Mouse (Mus musculus) G1E-ER4 (cell line): ENCODE measurements around the gene Tiam2. TPM values are rescaled to one million over a fixed set of nuclear protein-coding genes. Genes with fewer than 3 reads are reported as not detected.

Experiments used
- GATA1 ChIP-seq: IDR thresholded peaks from one replicate; pipeline ENCODE4 v1.8.0; 2012; ENCODE audit warnings: low read length, inconsistent platforms
- polyA plus RNA-seq: library from polyadenylated mRNA; stranded (reverse); fragments of >175 nt; gene quantifications from 2 replicates; pipeline ENCODE4 v1.2.3, GENCODE M21; 2012

The Tiam2 gene
- polyA plus RNA-seq = not detected in 2 replicates

GRCm38 (mm10) chr17:3326148-3326902 is at the start of gene Tiam2:
Gene Tiam2 (plus strand): TSS chr17:3326573.
- TF ChIP-seq GATA1 = no peak

GRCm38 (mm10) chr17:3280321-3280720 is 46.1 kb upstream of the Tiam2 start:
- no peak for TF ChIP-seq GATA1

- no peak for TF ChIP-seq GATA1
Measured at GRCm38 (mm10) chr17:3281939-3282338, 44.4 kb upstream of the Tiam2 start.

- TF ChIP-seq GATA1 = no peak
Measured at GRCm38 (mm10) chr17:3285030-3285671, 41.2 kb upstream of the Tiam2 start.

- TF ChIP-seq GATA1 = no peak
Measured at GRCm38 (mm10) chr17:3286123-3286825, 40.1 kb upstream of the Tiam2 start.

GRCm38 (mm10) chr17:3288341-3288740 is 38.0 kb upstream of the Tiam2 start:
- no peak for TF ChIP-seq GATA1

GRCm38 (mm10) chr17:3295097-3295496 is 31.3 kb upstream of the Tiam2 start:
- no peak for TF ChIP-seq GATA1

GRCm38 (mm10) chr17:3299487-3299886 is 26.9 kb upstream of the Tiam2 start:
- TF ChIP-seq GATA1 = no peak

- no peak for TF ChIP-seq GATA1
Measured at GRCm38 (mm10) chr17:3305926-3306325, 20.4 kb upstream of the Tiam2 start.

GRCm38 (mm10) chr17:3313711-3314624 is 12.4 kb upstream of the Tiam2 start:
- TF ChIP-seq GATA1 = no peak

- TF ChIP-seq GATA1 = no peak
Measured at GRCm38 (mm10) chr17:3314625-3315020, 11.8 kb upstream of the Tiam2 start.

- no peak for TF ChIP-seq GATA1
Measured at GRCm38 (mm10) chr17:3315581-3315980, 10.8 kb upstream of the Tiam2 start.

GRCm38 (mm10) chr17:3326903-3327279 is 518 bp downstream of the Tiam2 start:
- TF ChIP-seq GATA1 = no peak

GRCm38 (mm10) chr17:3327335-3327734 is 962 bp downstream of the Tiam2 start:
- no peak for TF ChIP-seq GATA1

- no peak for TF ChIP-seq GATA1
Measured at GRCm38 (mm10) chr17:3328820-3329219, 2.4 kb downstream of the Tiam2 start.

- TF ChIP-seq GATA1 = no peak
Measured at GRCm38 (mm10) chr17:3329429-3329828, 3.1 kb downstream of the Tiam2 start.
